Mouse (Mus musculus): ENCODE data around the gene Tmem82. TPM values are rescaled to one million over a fixed set of nuclear protein-coding genes. Genes with fewer than 3 reads are reported as not detected.

The Tmem82 gene
- polyA plus RNA-seq, 1 experiment, result 3.4 TPM

GRCm38 (mm10) chr4:141566187-141566586 is 52.2 kb downstream of the Tmem82 start:
- Histone ChIP-seq H3K27me3 (ENCODE audit: control insufficient read depth, insufficient read depth, low read length, poor library complexity, severe bottlenecking) (no peaks in the 10 kb centered on the region), H3K4me1 (ENCODE audit: control insufficient read depth, insufficient read depth, low read length) (peaks cover 10% of the 10 kb centered on the region), H3K9me3 (replicated peaks; ENCODE audit: control insufficient read depth, insufficient read depth, low read length, poor library complexity, severe bottlenecking) (no peaks in the 10 kb centered on the region), H3K36me3 (ENCODE audit: control insufficient read depth, insufficient read depth, low read length, poor library complexity, severe bottlenecking) (no peaks in the 10 kb centered on the region), H3K4me3 (ENCODE audit: low read depth, low read length) (peak overlapping the region; percentile 29; the same call in 1 of the 2 replicates), H3K9ac (ENCODE audit: low read depth, poor library complexity, severe bottlenecking) (peak overlapping the region; percentile 57), H3K27ac (ENCODE audit: insufficient read depth, low read length) (peak overlapping the region; percentile 97)
- TF ChIP-seq POLR2A (IDR thresholded peaks at IDR 0.05; ENCODE audit: insufficient read depth, low read length) (peak; percentile 14), CTCF (IDR thresholded peaks at IDR 0.05; ENCODE audit: low read depth, low read length) (no peak), EP300 (IDR thresholded peaks at IDR 0.05; ENCODE audit: insufficient read depth, low read depth, low read length) (peak; percentile 77)

- H3K9me3 ChIP-seq (replicated peaks; ENCODE audit: control insufficient read depth, insufficient read depth, low read length, poor library complexity, severe bottlenecking), result no peaks in the 10 kb centered on the region
- H3K36me3 ChIP-seq (ENCODE audit: control insufficient read depth, insufficient read depth, low read length, poor library complexity, severe bottlenecking), result no peaks in the 10 kb centered on the region
- H3K27me3 ChIP-seq (ENCODE audit: control insufficient read depth, insufficient read depth, low read length, poor library complexity, severe bottlenecking), result no peaks in the 10 kb centered on the region
- TF ChIP-seq CTCF (IDR thresholded peaks at IDR 0.05; ENCODE audit: low read depth, low read length) (no peak), POLR2A (IDR thresholded peaks at IDR 0.05; ENCODE audit: insufficient read depth, low read length) (no peak), EP300 (IDR thresholded peaks at IDR 0.05; ENCODE audit: insufficient read depth, low read depth, low read length) (peak; percentile 100)
- H3K27ac ChIP-seq (ENCODE audit: insufficient read depth, low read length), result peak overlapping the region; percentile 97; the same call in 1 of the 2 replicates
- peaks cover 8% of the 10 kb centered on the region for H3K4me1 ChIP-seq (ENCODE audit: control insufficient read depth, insufficient read depth, low read length)
- peak overlapping the region; percentile 6 for H3K9ac ChIP-seq (ENCODE audit: low read depth, poor library complexity, severe bottlenecking)
- H3K4me3 ChIP-seq (ENCODE audit: low read depth, low read length), result no peak overlapping the region
Measured at GRCm38 (mm10) chr4:141565325-141565724, 53.1 kb downstream of the Tmem82 start.

- H3K27me3 ChIP-seq (ENCODE audit: control insufficient read depth, insufficient read depth, low read length, poor library complexity, severe bottlenecking), result no peaks in the 10 kb centered on the region
- peak overlapping the region; percentile 6 for H3K9ac ChIP-seq (ENCODE audit: low read depth, poor library complexity, severe bottlenecking)
- H3K4me1 ChIP-seq (ENCODE audit: control insufficient read depth, insufficient read depth, low read length), result peaks cover 8% of the 10 kb centered on the region
- peak overlapping the region; percentile 98 for H3K27ac ChIP-seq (ENCODE audit: insufficient read depth, low read length)
- H3K4me3 ChIP-seq (ENCODE audit: low read depth, low read length), result no peak overlapping the region
- no peaks in the 10 kb centered on the region for H3K36me3 ChIP-seq (ENCODE audit: control insufficient read depth, insufficient read depth, low read length, poor library complexity, severe bottlenecking)
- TF ChIP-seq EP300 (IDR thresholded peaks at IDR 0.05; ENCODE audit: insufficient read depth, low read depth, low read length) (0 out of 2 replicates have a peak, but pooled peaks have one; percentile 4), CTCF (IDR thresholded peaks at IDR 0.05; ENCODE audit: low read depth, low read length) (no peak)
- no peaks in the 10 kb centered on the region for H3K9me3 ChIP-seq (replicated peaks; ENCODE audit: control insufficient read depth, insufficient read depth, low read length, poor library complexity, severe bottlenecking)
Measured at GRCm38 (mm10) chr4:141564660-141565059, 53.8 kb downstream of the Tmem82 start.

GRCm38 (mm10) chr4:141564209-141564608 is 54.2 kb downstream of the Tmem82 start:
- TF ChIP-seq EP300 (IDR thresholded peaks at IDR 0.05; ENCODE audit: insufficient read depth, low read depth, low read length), result no peak
- TF ChIP-seq CTCF (IDR thresholded peaks at IDR 0.05; ENCODE audit: low read depth, low read length), result no peak
- no peak for TF ChIP-seq POLR2A (IDR thresholded peaks at IDR 0.05; ENCODE audit: insufficient read depth, low read length)
- H3K4me1 ChIP-seq (ENCODE audit: control insufficient read depth, insufficient read depth, low read length), result peaks cover 6% of the 10 kb centered on the region
- no peaks in the 10 kb centered on the region for H3K9me3 ChIP-seq (replicated peaks; ENCODE audit: control insufficient read depth, insufficient read depth, low read length, poor library complexity, severe bottlenecking)
- no peaks in the 10 kb centered on the region for H3K36me3 ChIP-seq (ENCODE audit: control insufficient read depth, insufficient read depth, low read length, poor library complexity, severe bottlenecking)
- peak overlapping the region; percentile 98 for H3K27ac ChIP-seq (ENCODE audit: insufficient read depth, low read length)
- H3K4me3 ChIP-seq (ENCODE audit: low read depth, low read length), result no peak overlapping the region
- no peaks in the 10 kb centered on the region for H3K27me3 ChIP-seq (ENCODE audit: control insufficient read depth, insufficient read depth, low read length, poor library complexity, severe bottlenecking)
- peak overlapping the region; percentile 43 for H3K9ac ChIP-seq (ENCODE audit: low read depth, poor library complexity, severe bottlenecking)

Other genes with a start within 250 kb of the Tmem82 start
- not detected in 2 replicates for gene Clcnka, start 219.9 kb downstream of the Tmem82 start, polyA plus RNA-seq (2011; ENCODE audit: insufficient read depth, insufficient read length, low read depth, missing spikeins)
- gene Clcnkb, start 202.6 kb downstream of the Tmem82 start, polyA plus RNA-seq (2011; ENCODE audit: insufficient read depth, insufficient read length, low read depth, missing spikeins), result 1.0 and 1.5 TPM in 2 replicates
- gene Hspb7, start 197.9 kb downstream of the Tmem82 start, polyA plus RNA-seq (2011; ENCODE audit: insufficient read depth, insufficient read length, low read depth, missing spikeins), result 0.40 TPM in 1 of 2 replicates, not detected in the other
- gene Srarp, start 182.5 kb downstream of the Tmem82 start, polyA plus RNA-seq (2011; ENCODE audit: insufficient read depth, insufficient read length, low read depth, missing spikeins), result not detected in 2 replicates
- 16.4 and 17.1 TPM in 2 replicates for gene Zbtb17, start 174.0 kb downstream of the Tmem82 start, polyA plus RNA-seq (2011; ENCODE audit: insufficient read depth, insufficient read length, low read depth, missing spikeins)
- gene Spen, start 80.0 kb downstream of the Tmem82 start, polyA plus RNA-seq (2011; ENCODE audit: insufficient read depth, insufficient read length, low read depth, missing spikeins), result 39.6 and 46.9 TPM in 2 replicates
- gene Fblim1, start 12.5 kb downstream of the Tmem82 start, polyA plus RNA-seq (2011; ENCODE audit: insufficient read depth, insufficient read length, low read depth, missing spikeins), result 73.8 and 76.6 TPM in 2 replicates
- 0.82 and 1.8 TPM in 2 replicates for gene Slc25a34, start 5.2 kb upstream of the Tmem82 start, polyA plus RNA-seq (2011; ENCODE audit: insufficient read depth, insufficient read length, low read depth, missing spikeins)
- gene Plekhm2, start 46.3 kb upstream of the Tmem82 start, polyA plus RNA-seq (2011; ENCODE audit: insufficient read depth, insufficient read length, low read depth, missing spikeins), result 11.1 and 15.1 TPM in 2 replicates
- gene Rsc1a1, start 67.0 kb upstream of the Tmem82 start, polyA plus RNA-seq (2011; ENCODE audit: insufficient read depth, insufficient read length, low read depth, missing spikeins), result 4.1 TPM in 1 of 2 replicates, not detected in the other
- 46.0 and 50.3 TPM in 2 replicates for gene Ddi2, start 104.8 kb upstream of the Tmem82 start, polyA plus RNA-seq (2011; ENCODE audit: insufficient read depth, insufficient read length, low read depth, missing spikeins)
- not detected in 2 replicates for gene Agmat, start 128.0 kb upstream of the Tmem82 start, polyA plus RNA-seq (2011; ENCODE audit: insufficient read depth, insufficient read length, low read depth, missing spikeins)
- gene Dnajc16, start 172.3 kb upstream of the Tmem82 start, polyA plus RNA-seq (2011; ENCODE audit: insufficient read depth, insufficient read length, low read depth, missing spikeins), result 9.1 and 10.5 TPM in 2 replicates
- 17.6 and 20.7 TPM in 2 replicates for gene Casp9, start 175.0 kb upstream of the Tmem82 start, polyA plus RNA-seq (2011; ENCODE audit: insufficient read depth, insufficient read length, low read depth, missing spikeins)
- not detected in 2 replicates for gene Cela2a, start 207.5 kb upstream of the Tmem82 start, polyA plus RNA-seq (2011; ENCODE audit: insufficient read depth, insufficient read length, low read depth, missing spikeins)
- gene Ctrc, start 227.7 kb upstream of the Tmem82 start, polyA plus RNA-seq (2011; ENCODE audit: insufficient read depth, insufficient read length, low read depth, missing spikeins), result not detected in 2 replicates

Measured in ES-Bruce4 (cell line).